In the genomic region with DNA sequence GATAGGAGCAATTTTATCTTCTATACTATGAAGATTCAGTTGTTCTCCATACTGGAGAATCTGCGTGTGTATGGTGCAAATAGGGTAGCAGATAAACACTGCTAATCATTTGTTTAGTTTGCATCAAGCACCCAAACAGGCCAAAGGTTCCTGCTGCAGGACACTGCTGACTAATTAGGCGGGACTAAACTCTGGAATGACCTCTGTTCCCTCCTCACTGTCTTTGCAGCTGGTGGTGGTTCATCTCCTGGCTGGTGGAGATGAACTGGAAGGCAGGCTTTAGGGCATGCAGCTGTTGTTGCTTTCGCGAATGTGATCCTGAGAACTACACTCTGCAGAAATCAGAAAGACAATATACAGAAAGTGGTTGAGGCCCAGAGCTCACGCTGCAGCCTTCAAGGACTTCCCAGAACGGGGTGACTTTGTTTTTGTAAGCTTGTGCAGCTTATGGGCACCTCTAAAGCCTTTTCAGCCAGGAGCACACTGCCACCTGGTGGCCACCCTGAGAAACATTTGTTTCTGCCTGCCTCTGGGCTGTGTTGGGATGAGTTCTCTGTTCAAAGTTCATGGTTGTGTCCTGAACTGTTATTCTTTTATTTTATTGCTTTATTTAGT, we compare ENCODE assay signal across 10 mouse cellular contexts. TPM values are rescaled to one million over a fixed set of nuclear protein-coding genes. Genes with fewer than 3 reads are reported as not detected.
DNase-seq lines count a peak whose midpoint lies in the region; ATAC-seq and TF ChIP-seq lines count a peak whose summit lies in the region.
"Not testable (repeated sequence)": the region's sequence is repeated elsewhere in the genome, so short reads cannot be mapped to it uniquely, and the experiment has no call there.
"Had no signal": no experiment of that assay in that cellular context is flagged by ENCODE, and none has a peak within 500 bp of the region (broad histone marks: within the 10 kb centered on the region; RNA-seq: fewer than 3 reads in every experiment).

No protein-coding gene starts in this region.

- in situ Hi-C loops in ES-E14 (cut with MboI; ENCODE audit: low sequenced_read_pairs in 2 of 2, unreplicated experiment in 2 of 2), result loop anchor here (10.0 to 25.0 kb wide), 2 partner anchors 119 to 127 kb away; a partner anchor contains a TSS

- TF ChIP-seq CTCF in layer of hippocampus, adult 2 months (conservative IDR thresholded peaks at IDR 0.05), result peak; percentile 83

- H3K36me3 ChIP-seq in ES-E14 (ENCODE audit: control insufficient read depth, insufficient read depth, low read length, poor library complexity, severe bottlenecking); hindbrain, embryonic 11.5 days (ENCODE audit: control insufficient read depth, insufficient read depth, low read length): not testable (repeated sequence)

- not testable (repeated sequence) for H3K9me3 ChIP-seq in ES-E14 (ENCODE audit: control insufficient read depth, insufficient read depth, low read depth, low read length); hindbrain, embryonic 11.5 days (ENCODE audit: control insufficient read depth, low read length)

- ATAC-seq in erythroid progenitor cell, adult 5-6 weeks (replicated peaks; ENCODE audit: low FRiP score, poor library complexity, severe bottlenecking), result peak; percentile 70
- ATAC-seq in hindbrain, embryonic 11.5 days (ENCODE audit: low FRiP score), result not testable (repeated sequence)
- peak; percentile 70 for ATAC-seq in neutrophil, adult 5-6 weeks (ENCODE audit: extremely low read depth, insufficient number of reproducible peaks, low FRiP score, poor library complexity, severe bottlenecking)

- H3K27ac ChIP-seq in ES-E14 (ENCODE audit: insufficient read depth, low read depth, low read length, poor library complexity, severe bottlenecking); hindbrain, embryonic 11.5 days (ENCODE audit: low read depth, low read length); layer of hippocampus, adult 2 months: not testable (repeated sequence)

- H3K4me2 ChIP-seq in hindbrain, embryonic 11.5 days (replicated peaks; ENCODE audit: low read depth, low read length), result not testable (repeated sequence)

- not testable (repeated sequence) for DNase-seq in ES-E14 (ENCODE audit: low read depth, low spot score); layer of hippocampus, adult 2 months (ENCODE audit: low spot score in 2 of 2)
- DNase-seq in c-Kit-positive CD71-positive TER-119-negative erythroid progenitor cells, embryonic 14.5 days (ENCODE audit: low read depth), result peak; percentile 15
- peak; percentile 69 for DNase-seq in hindbrain, embryonic 11.5 days (ENCODE audit: low spot score)
- peak; percentile 22 for DNase-seq in lung, postnatal 10 days
- DNase-seq in thymus, postnatal 14 days, result peak; percentile 70

- not testable (repeated sequence) for H3K4me1 ChIP-seq in ES-E14 (ENCODE audit: control insufficient read depth in 2 of 2, insufficient read depth in 2 of 2, low read length in 2 of 2, poor library complexity in 1 of 2); hindbrain, embryonic 11.5 days (replicated peaks; ENCODE audit: control insufficient read depth, insufficient read depth, low read length)

- not testable (repeated sequence) for H3K9ac ChIP-seq in ES-E14 (ENCODE audit: insufficient read depth, low read depth, low read length, poor library complexity, severe bottlenecking); hindbrain, embryonic 11.5 days (ENCODE audit: low read depth, low read length)

- H3K4me3 ChIP-seq in ES-E14 (ENCODE audit: insufficient read depth in 1 of 2, low read depth in 1 of 2, low read length in 2 of 2, poor library complexity in 1 of 2, severe bottlenecking in 1 of 2); hindbrain, embryonic 11.5 days (ENCODE audit: low read depth, low read length); layer of hippocampus, adult 2 months: not testable (repeated sequence)

- H3K27me3 ChIP-seq in hindbrain, embryonic 11.5 days (ENCODE audit: control insufficient read depth, insufficient read depth, low read length), result peaks cover 11% of the 10 kb centered on the region; the same call in 1 of the 2 replicates

- 23% methylated on average over 6 of the region's 6 CpGs for WGBS in hindbrain, embryonic 11.5 days

TF ChIP-seq in ES-E14, 5 proteins besides CTCF, POLR2A, EP300 and RAD21:
- TF ChIP-seq ZC3H11A (IDR thresholded peaks at IDR 0.05; ENCODE audit: borderline replicate concordance, low read depth, low read length), result peak; percentile 7; the same call in 1 of the 2 replicates

RNA-seq across cellular contexts. Expression of a gene that starts 7.4 kb away (rescaled TPM):
- not detected in 2 replicates for total RNA-seq in ES-E14 (2012; rRNA removed)
- not detected in 2 replicates for total RNA-seq in erythroid progenitor cell, adult 5-6 weeks (2015; ENCODE audit: low replicate concordance)
- total RNA-seq in erythroid progenitor cell, adult 5-6 weeks (2017; ENCODE audit: low replicate concordance), result not detected in 2 replicates
- not detected in 2 replicates for polyA plus RNA-seq in hindbrain, embryonic 11.5 days (2014; fragmentation: Nextera tagmentation; extraction: Ambion mirVana)
- total RNA-seq in layer of hippocampus, adult 2 months (2021), result under 1 TPM in 1 of 2 experiments, not detected in 1; 0.29 TPM
- total RNA-seq in neutrophil, adult 5-6 weeks (2017), result 1.2 and 1.4 TPM in 2 replicates
- polyA plus RNA-seq: hindbrain, embryonic 12.5 days; liver, embryonic 12.5 days had no signal

RNA-seq across cellular contexts. Expression of a gene that starts 15.1 kb away (rescaled TPM):
- total RNA-seq in ES-E14 (2012; rRNA removed), result 0.63 TPM in 1 of 2 replicates, not detected in the other
- not detected in 2 replicates for total RNA-seq in erythroid progenitor cell, adult 5-6 weeks (2015; ENCODE audit: low replicate concordance)
- not detected in 2 replicates for total RNA-seq in erythroid progenitor cell, adult 5-6 weeks (2017; ENCODE audit: low replicate concordance)
- not detected in 2 replicates for polyA plus RNA-seq in hindbrain, embryonic 11.5 days (2014; fragmentation: Nextera tagmentation; extraction: Ambion mirVana)
- total RNA-seq in layer of hippocampus, adult 2 months (2021), result not detected
- total RNA-seq in neutrophil, adult 5-6 weeks (2017), result not detected in 2 replicates
- polyA plus RNA-seq: hindbrain, embryonic 12.5 days; liver, embryonic 12.5 days had no signal

RNA-seq across cellular contexts. Expression of a gene that starts 54.3 kb away (rescaled TPM):
- not detected in 2 replicates for total RNA-seq in ES-E14 (2012; rRNA removed)
- total RNA-seq in erythroid progenitor cell, adult 5-6 weeks (2015; ENCODE audit: low replicate concordance), result not detected in 2 replicates
- total RNA-seq in erythroid progenitor cell, adult 5-6 weeks (2017; ENCODE audit: low replicate concordance), result not detected in 2 replicates
- not detected in 2 replicates for polyA plus RNA-seq in hindbrain, embryonic 11.5 days (2014; fragmentation: Nextera tagmentation; extraction: Ambion mirVana)
- not detected for total RNA-seq in layer of hippocampus, adult 2 months (2021)
- not detected in 2 replicates for total RNA-seq in neutrophil, adult 5-6 weeks (2017)
- polyA plus RNA-seq: hindbrain, embryonic 12.5 days; liver, embryonic 12.5 days had no signal

RNA-seq across cellular contexts. Expression of a gene that starts 55.9 kb away (rescaled TPM):
- total RNA-seq in ES-E14 (2012; rRNA removed), result 0.37 and 0.54 TPM in 2 replicates
- not detected in 2 replicates for total RNA-seq in erythroid progenitor cell, adult 5-6 weeks (2015; ENCODE audit: low replicate concordance)
- total RNA-seq in erythroid progenitor cell, adult 5-6 weeks (2017; ENCODE audit: low replicate concordance), result 0.39 TPM in 1 of 2 replicates, not detected in the other
- polyA plus RNA-seq in hindbrain, embryonic 11.5 days (2014; fragmentation: Nextera tagmentation; extraction: Ambion mirVana), result not detected in 2 replicates
- 1 to 10 TPM; 1.6 to 1.7 TPM for total RNA-seq in layer of hippocampus, adult 2 months (2021)
- total RNA-seq in neutrophil, adult 5-6 weeks (2017), result not detected in 2 replicates
- polyA plus RNA-seq: hindbrain, embryonic 12.5 days; liver, embryonic 12.5 days had no signal
